Mouse (Mus musculus) lung, adult 2 months (tissue): ENCODE data around the gene Farp1.

Experiments
- CTCF ChIP-seq: fragments of 200-500 bp; IDR thresholded peaks from 2 replicates; pipeline ENCODE4 v1.5.1; 2011; ENCODE audit warnings: mild to moderate bottlenecking, low read length, control low read depth; ENCODE audit not compliant: insufficient read depth
- POLR2A ChIP-seq: fragments of 200-500 bp; IDR thresholded peaks from 2 replicates; pipeline ENCODE4 v1.6.1; 2011; ENCODE audit warnings: low read depth, mild to moderate bottlenecking, control low read depth, low read length, borderline replicate concordance; ENCODE audit errors: extremely low read depth

DNA sequence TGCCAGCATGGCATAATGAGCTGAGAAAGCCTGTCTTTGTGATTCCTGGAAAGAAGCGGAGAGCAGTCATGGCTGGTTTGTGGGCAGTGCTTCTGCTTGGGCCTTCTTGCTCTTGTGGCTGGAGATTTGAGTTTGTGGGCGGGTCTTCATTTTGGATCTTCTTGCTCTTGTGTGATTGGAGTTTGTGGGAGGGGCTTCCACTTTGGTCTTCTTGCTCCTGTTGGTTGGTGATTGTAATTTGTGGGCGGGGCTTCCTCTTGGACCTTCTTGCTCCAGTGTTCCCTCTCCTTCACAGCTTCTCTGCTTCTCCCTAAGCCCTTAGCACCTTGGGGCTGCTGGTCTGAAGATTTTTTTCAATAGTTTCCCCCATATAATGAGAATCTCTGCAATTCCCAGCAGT is 90.7 kb downstream of the Farp1 start:
- TF ChIP-seq POLR2A = no peak
- no peak for TF ChIP-seq CTCF
